Mouse (Mus musculus) cerebellum, postnatal 10 days (tissue): ENCODE measurements around the gene Nyx.
"Not testable (repeated sequence)": the region's sequence is repeated elsewhere in the genome, so short reads cannot be mapped to it uniquely, and the experiment has no call there.

ENCODE experiments used
- DNase-seq, 2 experiments: peaks; one replicate each; pipeline ENCODE4 v3.0.0; 2021; ENCODE audit warnings: mixed read lengths in 2 of 2

Gene Nyx

GRCm38 (mm10) chrX:13465810-13466209 is at the start of gene Nyx:
Gene Nyx, plus strand, starts transcription at chrX:13466110.
- DNase-seq = no peak

- DNase-seq = peak; percentile 25 to 53
These were observed 43.9 kb upstream of the Nyx start for GRCm38 (mm10) chrX:13422047-13422446.

- DNase-seq = no peak
These were observed 34.5 kb upstream of the Nyx start for GRCm38 (mm10) chrX:13431421-13431820.

GRCm38 (mm10) chrX:13436042-13436441 is 29.9 kb upstream of the Nyx start:
- not testable (repeated sequence) for DNase-seq

GRCm38 (mm10) chrX:13456544-13456943 is 9.4 kb upstream of the Nyx start:
- DNase-seq = not testable (repeated sequence)

- DNase-seq = no peak
These were observed 7.1 kb upstream of the Nyx start for GRCm38 (mm10) chrX:13458766-13459165.

- DNase-seq = peak; percentile 93 to 94
These were observed 4.3 kb upstream of the Nyx start for GRCm38 (mm10) chrX:13461266-13462261.

GRCm38 (mm10) chrX:13462982-13463517 is 2.9 kb upstream of the Nyx start:
- DNase-seq = no peak

GRCm38 (mm10) chrX:13466681-13467080 is 771 bp downstream of the Nyx start:
- peak; percentile 62 to 70 for DNase-seq

GRCm38 (mm10) chrX:13467121-13467571 is 1.2 kb downstream of the Nyx start:
- peak; percentile 68 to 73 for DNase-seq

GRCm38 (mm10) chrX:13469160-13470116 is 3.5 kb downstream of the Nyx start:
- peak; percentile 71 to 77 for DNase-seq

- DNase-seq = no peak
These were observed 6.0 kb downstream of the Nyx start for GRCm38 (mm10) chrX:13471925-13472324.

- DNase-seq = no peak
These were observed 6.9 kb downstream of the Nyx start for GRCm38 (mm10) chrX:13472751-13473225.

GRCm38 (mm10) chrX:13475382-13475781 is 9.5 kb downstream of the Nyx start:
- no peak for DNase-seq

GRCm38 (mm10) chrX:13477596-13477995 is 11.7 kb downstream of the Nyx start:
- DNase-seq = no peak

GRCm38 (mm10) chrX:13478298-13478697 is 12.4 kb downstream of the Nyx start:
- no peak for DNase-seq

GRCm38 (mm10) chrX:13479570-13479969 is 13.7 kb downstream of the Nyx start:
- DNase-seq = no peak

- no peak for DNase-seq
These were observed 16.7 kb downstream of the Nyx start for GRCm38 (mm10) chrX:13482576-13482975.

GRCm38 (mm10) chrX:13484447-13484846 is 18.5 kb downstream of the Nyx start:
- no peak for DNase-seq

- no peak for DNase-seq
These were observed 23.1 kb downstream of the Nyx start for GRCm38 (mm10) chrX:13489001-13489400.

GRCm38 (mm10) chrX:13489761-13490160 is 23.9 kb downstream of the Nyx start:
- DNase-seq = no peak

GRCm38 (mm10) chrX:13490941-13491340 is 25.0 kb downstream of the Nyx start:
- DNase-seq = no peak

- DNase-seq = no peak
These were observed 27.0 kb downstream of the Nyx start for GRCm38 (mm10) chrX:13492922-13493321.
